In genomic region chr11:102762248-102762647, GRCm38 (mm10) we compare ENCODE assay signal across 9 mouse cellular contexts. TPM values are rescaled to one million over a fixed set of nuclear protein-coding genes. Genes with fewer than 3 reads are reported as not detected.
A peak's percentile ranks its signal among the peaks of the same experiment; 100 is the strongest.
DNase-seq lines count a peak whose midpoint lies in the region; ATAC-seq lines count a peak whose summit lies in the region.
"Had no signal": no experiment of that assay in that cellular context is flagged by ENCODE, and none has a peak within 500 bp of the region (broad histone marks: within the 10 kb centered on the region; RNA-seq: fewer than 3 reads in every experiment).

No protein-coding gene starts in this region.

- no peaks in the 10 kb centered on the region for H3K36me3 ChIP-seq in kidney, embryonic 14.5 days (ENCODE audit: control insufficient read depth, insufficient read depth, low read length)
- H3K36me3 ChIP-seq in hindbrain, embryonic 14.5 days (replicated peaks; ENCODE audit: control insufficient read depth, insufficient read depth), result no peaks in the 10 kb centered on the region
- H3K36me3 ChIP-seq in midbrain, embryonic 13.5 days, result no peaks in the 10 kb centered on the region

- WGBS in kidney, embryonic 14.5 days, result 9% methylated on average over 15 of the region's 15 CpGs
- 10% methylated on average over 15 of the region's 15 CpGs for WGBS in hindbrain, embryonic 14.5 days
- WGBS in midbrain, embryonic 13.5 days, result 5% methylated on average over 15 of the region's 15 CpGs

- peaks cover 15% of the 10 kb centered on the region for H3K27me3 ChIP-seq in kidney, embryonic 14.5 days (ENCODE audit: control insufficient read depth, insufficient read depth, low read length)
- no peaks in the 10 kb centered on the region for H3K27me3 ChIP-seq in hindbrain, embryonic 14.5 days (ENCODE audit: control insufficient read depth, insufficient read depth, low read length)
- peaks cover 13% of the 10 kb centered on the region; the same call in 1 of the 2 replicates for H3K27me3 ChIP-seq in midbrain, embryonic 13.5 days

- peak overlapping the region; percentile 65; the same call in 1 of the 2 replicates for H3K9ac ChIP-seq in kidney, embryonic 14.5 days (ENCODE audit: low read depth, low read length)
- H3K9ac ChIP-seq in hindbrain, embryonic 14.5 days, result peak overlapping the region; percentile 91
- peak overlapping the region; percentile 88 for H3K9ac ChIP-seq in midbrain, embryonic 13.5 days (replicated peaks)

- no peak overlapping the region for H3K27ac ChIP-seq in kidney, embryonic 14.5 days (ENCODE audit: low read depth, low read length)
- H3K27ac ChIP-seq in hindbrain, embryonic 14.5 days, result peak overlapping the region; percentile 66; the same call in 1 of the 2 replicates
- H3K27ac ChIP-seq in midbrain, embryonic 13.5 days, result peak overlapping the region; percentile 56; the same call in 1 of the 2 replicates

- ATAC-seq in kidney, embryonic 14.5 days (ENCODE audit: low FRiP score, low TSS enrichment), result peak; percentile 24
- peak; percentile 22; the same call in 1 of the 2 replicates for ATAC-seq in hindbrain, embryonic 14.5 days (ENCODE audit: low FRiP score)
- peak; percentile 21 for ATAC-seq in midbrain, embryonic 13.5 days

- peak overlapping the region; percentile 99 for H3K4me2 ChIP-seq in kidney, embryonic 14.5 days (replicated peaks; ENCODE audit: low read depth, low read length)
- H3K4me2 ChIP-seq in hindbrain, embryonic 14.5 days (replicated peaks), result peak overlapping the region; percentile 94
- peak overlapping the region; percentile 89 for H3K4me2 ChIP-seq in midbrain, embryonic 13.5 days (replicated peaks)

- H3K4me1 ChIP-seq in kidney, embryonic 14.5 days (ENCODE audit: control insufficient read depth, insufficient read depth, low read length), result peaks cover 13% of the 10 kb centered on the region
- peaks cover 14% of the 10 kb centered on the region for H3K4me1 ChIP-seq in hindbrain, embryonic 14.5 days (replicated peaks; ENCODE audit: control insufficient read depth, insufficient read depth, low read length)
- peaks cover 30% of the 10 kb centered on the region for H3K4me1 ChIP-seq in midbrain, embryonic 13.5 days (replicated peaks)

- peak overlapping the region; percentile 60 for H3K4me3 ChIP-seq in kidney, embryonic 14.5 days (ENCODE audit: low read length)
- peak overlapping the region; percentile 77 for H3K4me3 ChIP-seq in hindbrain, embryonic 14.5 days (replicated peaks; ENCODE audit: low read length)
- H3K4me3 ChIP-seq in midbrain, embryonic 13.5 days (replicated peaks), result peak overlapping the region; percentile 65

- no peaks in the 10 kb centered on the region for H3K9me3 ChIP-seq in kidney, embryonic 14.5 days (ENCODE audit: control insufficient read depth, low read length)
- no peaks in the 10 kb centered on the region for H3K9me3 ChIP-seq in hindbrain, embryonic 14.5 days (ENCODE audit: control insufficient read depth, low read length)
- H3K9me3 ChIP-seq in midbrain, embryonic 13.5 days, result no peaks in the 10 kb centered on the region

- DNase-seq in kidney, adult 18-20 months, result no peak
- peak; percentile 49 to 51 for DNase-seq in cerebellum, postnatal 36 days
- no peak for DNase-seq in hindbrain, embryonic 14.5 days (ENCODE audit: low spot score)
- no peak for DNase-seq in adrenal gland, postnatal 36 days
- DNase-seq in T-cell, adult 2 months (ENCODE audit: low spot score), result no peak
- no peak for DNase-seq in lung, postnatal 4 days
- DNase-seq: kidney, postnatal 25 days had no signal

RNA-seq across cellular contexts. Expression of gene Adam11, which starts 1.0 kb away (rescaled TPM):
- 3.5 and 7.8 TPM in 2 replicates for polyA plus RNA-seq in kidney, embryonic 14.5 days (2014; fragmentation: Nextera tagmentation; extraction: Ambion mirVana)
- polyA plus RNA-seq in hindbrain, embryonic 14.5 days (2014; fragmentation: Nextera tagmentation; extraction: Ambion mirVana), result 19.2 and 24.1 TPM in 2 replicates
- 31.8 and 32.8 TPM in 2 replicates for polyA plus RNA-seq in midbrain, embryonic 13.5 days (2015; fragmentation: Nextera tagmentation; extraction: Ambion mirVana)
- 1 to 10 TPM; 2.7 to 3.4 TPM for total RNA-seq in adrenal gland, postnatal 36 days (2021)

RNA-seq across cellular contexts. Expression of gene Gjc1, which starts 57.3 kb away (rescaled TPM):
- polyA plus RNA-seq in kidney, embryonic 14.5 days (2014; fragmentation: Nextera tagmentation; extraction: Ambion mirVana), result 63.0 and 69.6 TPM in 2 replicates
- 31.2 and 34.3 TPM in 2 replicates for polyA plus RNA-seq in hindbrain, embryonic 14.5 days (2014; fragmentation: Nextera tagmentation; extraction: Ambion mirVana)
- 49.6 and 53.3 TPM in 2 replicates for polyA plus RNA-seq in midbrain, embryonic 13.5 days (2015; fragmentation: Nextera tagmentation; extraction: Ambion mirVana)
- total RNA-seq in adrenal gland, postnatal 36 days (2021), result 10 to 100 TPM; 13.6 to 21.6 TPM

Comparison
In these comparisons a context has a peak if more than half of its experiments do, and no peak if none do; other contexts are left out.
1. DNase-seq: peak in cerebellum, postnatal 36 days (2 of 2); none in kidney, adult 18-20 months (single experiment), hindbrain, embryonic 14.5 days (single experiment), adrenal gland, postnatal 36 days (0 of 2), T-cell, adult 2 months (single experiment) and lung, postnatal 4 days (0 of 2).
2. Peak in every context shown above with its lines, with median percentiles within 50 percentile points of each other: ATAC-seq, H3K4me2 ChIP-seq, H3K4me3 ChIP-seq and H3K9ac ChIP-seq.